Mouse (Mus musculus): ENCODE data around the gene Camk1d.

DNA sequence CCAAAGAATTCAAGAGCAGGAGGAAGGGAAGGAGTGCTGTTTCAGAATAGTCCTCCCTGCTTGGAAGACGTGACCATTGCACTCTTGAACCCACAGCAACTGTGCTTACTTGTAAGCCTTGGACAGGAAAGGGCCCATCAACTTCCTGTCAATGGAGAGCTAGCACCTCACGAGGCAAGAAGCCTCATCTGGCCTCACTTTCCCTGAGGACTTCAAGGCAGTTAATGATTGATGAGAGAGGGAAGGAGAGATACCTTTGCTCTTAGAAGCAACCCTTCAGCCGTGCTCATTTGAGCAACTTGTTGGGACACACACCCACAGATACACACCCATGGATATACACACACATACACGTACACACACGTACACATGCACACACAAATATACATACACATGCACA lies 235.6 kb downstream of the Camk1d start:
- TF ChIP-seq POLR2A (IDR thresholded peaks at IDR 0.05; ENCODE audit: control insufficient read depth, extremely low read depth, insufficient read depth, low read length, poor library complexity), result no peak
- TF ChIP-seq CTCF (IDR thresholded peaks at IDR 0.05; ENCODE audit: borderline replicate concordance, control insufficient read depth, extremely low read depth, insufficient read depth, low read length, poor library complexity), result no peak
